Mouse (Mus musculus) G1E (cell line): Measurements from ENCODE around the gene Smyd5. TPM values are rescaled to one million over a fixed set of nuclear protein-coding genes. Genes with fewer than 3 reads are reported as not detected.
A peak's percentile ranks its signal among the peaks of the same experiment; 100 is the strongest.

Experiments
- ATAC-seq: 2 replicates; pipeline ENCODE4 v1.8.0; 2016; ENCODE audit warnings: mild to moderate bottlenecking; ENCODE audit not compliant: insufficient number of reproducible peaks, poor library complexity, low FRiP score, severe bottlenecking; ENCODE audit errors: extremely low read depth
- DNase-seq: peaks from one replicate; pipeline ENCODE4 v3.0.0; 2012; ENCODE audit warnings: low spot score
- H3K27me3 ChIP-seq: 2 replicates; pipeline ENCODE4 v1.6.1; 2012; ENCODE audit warnings: mild to moderate bottlenecking, low read length, inconsistent platforms; ENCODE audit not compliant: insufficient read depth
- H3K36me3 ChIP-seq: replicated peaks from 2 replicates; pipeline ENCODE3; 2012; ENCODE audit warnings: mild to moderate bottlenecking, inconsistent platforms
- H3K4me1 ChIP-seq: 2 replicates; pipeline ENCODE4 v1.6.1; 2012; ENCODE audit warnings: low read depth, low read length, inconsistent platforms, mixed read lengths; ENCODE audit not compliant: insufficient read depth
- H3K4me3 ChIP-seq: 2 replicates; pipeline ENCODE4 v1.5.1; 2012; ENCODE audit warnings: low read depth, mild to moderate bottlenecking, inconsistent platforms, low read length, moderate library complexity, mixed read lengths
- H3K9me3 ChIP-seq: replicated peaks from 2 replicates; pipeline ENCODE4 v1.6.1; 2012; ENCODE audit warnings: inconsistent platforms
- CTCF ChIP-seq: IDR thresholded peaks from 2 replicates; pipeline ENCODE4 v1.5.1; 2012; ENCODE audit warnings: low read depth, low read length, inconsistent platforms, mixed read lengths
- GATA1 ChIP-seq: IDR thresholded peaks from 2 replicates; pipeline ENCODE4 v1.6.1; 2012; ENCODE audit warnings: borderline replicate concordance, low read length, inconsistent platforms, mixed read lengths
- GATA2 ChIP-seq: IDR thresholded peaks from 2 replicates; pipeline ENCODE4 v1.6.1; 2012; ENCODE audit warnings: low read depth, low read length, inconsistent platforms, borderline replicate concordance
- POLR2AphosphoS5 ChIP-seq: IDR thresholded peaks from 2 replicates; pipeline ENCODE4 v1.6.1; 2012; ENCODE audit warnings: low read depth, low read length, inconsistent platforms; ENCODE audit not compliant: insufficient replicate concordance
- TAL1 ChIP-seq: conservative IDR thresholded peaks from 2 replicates; pipeline ENCODE4 v1.6.1; 2012; ENCODE audit warnings: low read depth, low read length, inconsistent platforms, mixed read lengths
- polyA plus RNA-seq: library from polyadenylated mRNA; stranded (reverse); fragments of >175 nt; gene quantifications from 2 replicates; pipeline ENCODE4 v1.2.3, GENCODE M21; 2012
- total RNA-seq, 2 experiments: library from RNA; stranded (forward) in 1 of 2; stranded (reverse) in 1 of 2; fragments of 200-1000 nt in 1 of 2; fragments of >200 nt in 1 of 2; fragmentation: Nextera tagmentation in 1 of 2; gene quantifications; 2 replicates each; pipeline ENCODE4 v1.2.3; 2014 to 2017

The Smyd5 gene
- total and polyA plus RNA-seq, 3 experiments, result 33.1 to 36.7 (median 35.9) TPM

DNA sequence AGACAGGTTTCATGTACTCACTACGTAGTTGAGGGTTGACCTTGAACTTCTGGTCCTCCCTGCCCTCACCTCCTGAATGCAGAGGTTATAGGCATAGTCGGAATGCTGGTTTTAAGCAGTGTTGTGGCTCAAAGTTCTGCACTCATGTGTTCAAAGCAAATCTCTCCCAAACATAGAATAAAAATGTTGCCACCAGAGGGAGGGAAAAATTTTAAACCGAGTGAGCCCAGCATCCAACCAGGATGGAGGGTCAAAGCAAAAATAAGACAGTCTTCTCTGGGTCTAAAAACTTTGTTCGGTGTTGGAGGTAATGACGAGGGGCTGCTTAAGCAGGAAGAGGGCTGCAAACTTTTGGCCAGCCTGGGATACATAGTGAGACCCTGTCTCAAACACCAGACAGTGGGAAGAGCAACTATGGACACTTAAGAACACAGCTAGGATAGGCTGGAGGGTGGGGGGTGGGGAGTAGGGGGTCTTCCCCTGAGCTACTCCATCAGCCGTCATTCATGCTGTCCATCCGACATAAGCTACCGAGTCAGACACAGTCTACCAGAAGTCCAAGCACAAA lies 431 bp upstream of the Smyd5 start:
- Histone ChIP-seq H3K4me1 (peaks cover 25% of the 10 kb centered on the region), H3K4me3 (peak overlapping the region; percentile 97), H3K9me3 (no peaks in the 10 kb centered on the region), H3K36me3 (peaks cover 21% of the 10 kb centered on the region), H3K27me3 (peaks cover 22% of the 10 kb centered on the region)
- no peak for TF ChIP-seq POLR2AphosphoS5
- TF ChIP-seq CTCF, result no peak
- no peak for TF ChIP-seq TAL1
- no peak for TF ChIP-seq GATA2
- TF ChIP-seq GATA1, result no peak
- ATAC-seq, result no peak
- no peak for DNase-seq

DNA sequence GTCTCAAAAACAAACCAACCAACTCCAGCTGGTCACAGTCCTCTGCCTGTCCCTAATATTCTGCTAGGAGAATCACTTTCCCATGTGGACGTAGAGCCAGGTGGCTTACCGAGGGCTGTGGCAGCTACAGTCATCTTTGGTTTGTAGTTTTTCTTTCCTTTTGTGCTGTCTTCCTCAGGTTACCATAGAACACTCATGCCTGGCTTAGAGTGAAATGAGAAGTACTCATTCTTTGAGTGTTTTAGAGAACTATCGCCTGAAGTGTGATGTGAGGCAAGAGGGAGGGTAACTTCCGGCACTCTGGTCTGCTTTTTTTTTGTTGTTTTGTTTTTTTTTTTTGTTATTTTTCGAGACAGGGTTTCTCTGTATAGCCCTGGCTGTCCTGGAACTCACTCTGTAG lies 2.1 kb downstream of the Smyd5 start:
- peaks cover 6% of the 10 kb centered on the region for H3K27me3 ChIP-seq
- no peak overlapping the region; the same call in 1 of the 2 replicates for H3K4me3 ChIP-seq
- no peak for ATAC-seq
- no peaks in the 10 kb centered on the region for H3K9me3 ChIP-seq
- peaks cover 30% of the 10 kb centered on the region for H3K4me1 ChIP-seq
- no peak for TF ChIP-seq TAL1
- TF ChIP-seq GATA2, result no peak
- no peak for TF ChIP-seq CTCF
- TF ChIP-seq GATA1, result no peak
- no peak for TF ChIP-seq POLR2AphosphoS5
- H3K36me3 ChIP-seq, result peaks cover 46% of the 10 kb centered on the region
- DNase-seq, result no peak

DNA sequence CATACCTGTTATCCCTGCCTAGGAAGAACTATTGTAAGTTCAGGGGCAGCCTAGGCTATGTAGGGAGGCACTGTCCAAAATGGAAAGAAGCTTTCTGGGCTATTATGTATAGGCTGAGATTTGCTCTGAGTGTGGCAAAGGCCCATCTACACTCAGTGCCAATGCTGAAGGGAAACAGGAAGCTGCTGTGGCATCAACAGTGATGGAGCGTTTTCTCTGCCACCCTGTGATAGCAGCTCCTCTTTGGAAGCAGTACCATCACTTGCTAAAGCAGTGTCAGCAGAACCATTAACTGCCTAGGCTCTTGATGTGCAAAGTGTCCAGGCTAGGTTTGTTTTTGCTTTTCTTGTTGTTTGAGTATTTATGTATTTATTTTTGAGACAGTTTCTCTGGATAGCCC lies 4.4 kb downstream of the Smyd5 start:
- ATAC-seq (no peak), DNase-seq (no peak)
- Histone ChIP-seq H3K36me3 (peaks cover 69% of the 10 kb centered on the region), H3K4me3 (no peak overlapping the region), H3K27me3 (no peaks in the 10 kb centered on the region), H3K4me1 (peaks cover 28% of the 10 kb centered on the region), H3K9me3 (no peaks in the 10 kb centered on the region)
- TF ChIP-seq TAL1, result no peak
- TF ChIP-seq GATA1, result no peak
- TF ChIP-seq POLR2AphosphoS5, result no peak
- no peak for TF ChIP-seq GATA2
- TF ChIP-seq CTCF, result no peak

DNA sequence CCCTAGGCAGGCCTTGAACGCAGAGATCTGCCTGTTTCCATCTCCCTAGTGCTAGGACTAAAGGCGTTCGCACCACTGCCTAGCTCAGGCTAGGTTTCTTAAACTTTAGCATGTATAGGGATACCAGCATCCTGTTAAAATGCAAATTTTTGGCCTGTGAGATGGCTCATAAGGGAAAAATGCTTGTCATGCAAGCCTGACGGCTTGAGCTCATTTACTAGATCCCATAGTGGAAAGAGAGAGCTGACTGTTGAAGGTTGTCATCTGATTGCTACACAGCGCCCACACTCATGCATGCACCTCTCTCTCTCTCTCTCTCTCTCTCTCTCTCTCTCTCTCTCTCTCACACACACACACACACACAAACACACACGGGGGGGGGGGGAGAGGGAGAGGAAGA lies 4.8 kb downstream of the Smyd5 start:
- no peak for ATAC-seq
- DNase-seq, result no peak
- no peaks in the 10 kb centered on the region for H3K9me3 ChIP-seq
- H3K27me3 ChIP-seq, result no peaks in the 10 kb centered on the region
- no peak overlapping the region for H3K4me3 ChIP-seq
- peaks cover 24% of the 10 kb centered on the region for H3K4me1 ChIP-seq
- peaks cover 73% of the 10 kb centered on the region for H3K36me3 ChIP-seq
- TF ChIP-seq CTCF (no peak), POLR2AphosphoS5 (no peak), GATA2 (no peak), GATA1 (no peak), TAL1 (no peak)

DNA sequence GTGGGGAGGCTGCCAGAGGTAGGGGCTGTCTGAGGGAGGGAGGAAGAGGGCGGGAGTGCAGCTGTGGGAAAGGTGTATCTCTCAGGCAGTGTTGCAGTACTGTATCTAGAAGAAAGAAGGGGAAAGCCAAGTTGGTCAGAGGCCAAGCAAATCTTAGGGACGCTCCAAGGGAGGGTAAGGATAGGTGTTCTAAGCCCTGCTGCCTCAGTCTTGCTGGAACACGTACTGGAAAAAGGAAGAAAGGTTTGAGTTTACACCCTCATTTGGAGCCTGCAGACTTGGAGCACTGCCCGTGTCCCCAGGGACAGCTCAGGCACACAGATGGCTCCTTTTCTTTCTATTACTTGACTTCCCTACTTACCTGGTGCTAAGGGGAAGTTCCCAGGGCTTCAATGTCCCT lies 9.4 kb downstream of the Smyd5 start:
- ATAC-seq, result no peak
- DNase-seq, result no peak
- no peaks in the 10 kb centered on the region for H3K27me3 ChIP-seq
- H3K4me1 ChIP-seq, result peaks cover 12% of the 10 kb centered on the region; the same call in 1 of the 2 replicates
- peaks cover 99% of the 10 kb centered on the region for H3K36me3 ChIP-seq
- no peaks in the 10 kb centered on the region for H3K9me3 ChIP-seq
- no peak overlapping the region for H3K4me3 ChIP-seq
- TF ChIP-seq POLR2AphosphoS5, result no peak
- no peak for TF ChIP-seq GATA1
- TF ChIP-seq GATA2, result no peak
- no peak for TF ChIP-seq TAL1
- TF ChIP-seq CTCF, result no peak

DNA sequence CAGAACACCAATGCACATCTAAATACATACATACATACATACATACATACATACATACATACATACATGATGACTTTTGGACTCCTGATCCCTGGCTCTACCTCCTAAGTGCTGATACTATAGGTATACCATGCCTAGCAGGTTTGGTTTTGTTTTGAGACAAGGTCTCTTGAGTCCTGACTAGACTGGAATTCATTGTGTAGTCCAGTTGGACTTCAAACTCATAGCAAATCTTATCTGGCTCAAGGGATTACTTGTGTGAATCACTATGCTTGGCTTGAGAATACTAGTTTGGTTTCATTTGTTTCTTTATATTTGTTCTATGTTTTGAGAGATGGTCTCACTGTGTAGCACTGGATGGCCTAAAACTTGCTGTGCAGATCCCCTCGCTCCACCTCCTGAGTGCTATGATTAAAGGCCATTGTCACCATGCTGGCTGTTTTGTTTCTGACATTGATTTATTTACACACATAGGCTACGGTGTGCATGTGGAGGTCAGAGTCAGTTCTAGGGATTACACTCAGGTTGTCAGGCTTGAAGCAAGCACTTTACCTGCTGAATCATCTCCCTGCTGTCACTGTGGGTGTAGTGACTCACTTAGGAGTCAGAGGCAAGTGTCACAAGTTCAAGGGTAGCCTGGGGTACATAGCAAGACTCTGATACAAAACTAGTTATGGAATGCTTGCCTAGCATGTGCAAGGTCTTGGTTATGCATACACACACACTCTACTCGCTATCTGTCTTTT lies 11.9 kb downstream of the Smyd5 start:
- ATAC-seq (no peak), DNase-seq (no peak)
- Histone ChIP-seq H3K4me1 (peaks cover 7% of the 10 kb centered on the region; the same call in 1 of the 2 replicates), H3K36me3 (peaks cover 99% of the 10 kb centered on the region), H3K27me3 (no peaks in the 10 kb centered on the region), H3K9me3 (no peaks in the 10 kb centered on the region), H3K4me3 (no peak overlapping the region)
- no peak for TF ChIP-seq CTCF
- TF ChIP-seq TAL1, result no peak
- TF ChIP-seq POLR2AphosphoS5, result no peak
- no peak for TF ChIP-seq GATA2
- no peak for TF ChIP-seq GATA1

DNA sequence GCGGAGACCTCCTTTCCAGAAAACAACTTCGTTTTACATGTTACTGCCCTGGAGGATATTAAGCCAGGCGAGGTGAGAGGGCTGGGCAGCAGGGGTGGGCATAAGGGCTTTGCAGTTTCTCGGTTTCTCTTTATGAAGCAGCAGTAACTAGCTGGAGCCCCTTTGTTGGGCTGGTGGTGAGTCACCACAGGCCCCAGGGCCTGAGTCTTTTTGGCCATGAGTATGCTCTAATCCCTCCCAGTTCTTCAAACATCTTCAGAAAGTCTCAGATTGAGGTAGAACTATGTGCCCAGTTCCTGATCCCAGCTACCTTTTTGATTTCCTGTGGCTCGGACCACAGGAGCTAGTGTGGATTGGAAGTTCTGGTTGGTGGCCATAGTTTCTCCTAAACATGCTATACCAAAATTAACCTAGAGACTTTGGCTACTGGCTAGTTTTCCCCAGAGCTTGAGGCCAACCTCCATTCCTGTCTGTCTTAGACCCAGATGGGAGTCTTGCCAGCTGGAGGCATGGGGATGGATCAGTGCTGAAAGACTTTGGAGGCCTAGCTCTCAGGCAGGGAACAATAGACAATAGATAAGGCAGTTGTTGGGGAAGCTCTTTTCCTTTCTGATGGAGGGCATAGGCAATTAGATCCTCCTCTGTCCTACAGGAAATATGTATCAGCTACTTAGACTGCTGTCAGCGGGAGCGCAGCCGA lies 12.6 kb downstream of the Smyd5 start:
- Histone ChIP-seq H3K36me3 (peaks cover 99% of the 10 kb centered on the region), H3K27me3 (no peaks in the 10 kb centered on the region), H3K9me3 (no peaks in the 10 kb centered on the region), H3K4me1 (peaks cover 10% of the 10 kb centered on the region; the same call in 1 of the 2 replicates), H3K4me3 (no peak overlapping the region)
- TF ChIP-seq GATA2 (no peak), GATA1 (no peak), TAL1 (no peak), POLR2AphosphoS5 (no peak), CTCF (no peak)
- DNase-seq (no peak), ATAC-seq (no peak)
